Mouse (Mus musculus) frontal cortex, adult (tissue): ENCODE results near the gene Midn.

Source experiments
- ATAC-seq: cut with Nextera tagmentation; 2 replicates; pipeline ENCODE4 v1.9.2; 2017; ENCODE audit warnings: mild to moderate bottlenecking, moderate library complexity, mixed read lengths; ENCODE audit not compliant: low TSS enrichment

Gene Midn

DNA sequence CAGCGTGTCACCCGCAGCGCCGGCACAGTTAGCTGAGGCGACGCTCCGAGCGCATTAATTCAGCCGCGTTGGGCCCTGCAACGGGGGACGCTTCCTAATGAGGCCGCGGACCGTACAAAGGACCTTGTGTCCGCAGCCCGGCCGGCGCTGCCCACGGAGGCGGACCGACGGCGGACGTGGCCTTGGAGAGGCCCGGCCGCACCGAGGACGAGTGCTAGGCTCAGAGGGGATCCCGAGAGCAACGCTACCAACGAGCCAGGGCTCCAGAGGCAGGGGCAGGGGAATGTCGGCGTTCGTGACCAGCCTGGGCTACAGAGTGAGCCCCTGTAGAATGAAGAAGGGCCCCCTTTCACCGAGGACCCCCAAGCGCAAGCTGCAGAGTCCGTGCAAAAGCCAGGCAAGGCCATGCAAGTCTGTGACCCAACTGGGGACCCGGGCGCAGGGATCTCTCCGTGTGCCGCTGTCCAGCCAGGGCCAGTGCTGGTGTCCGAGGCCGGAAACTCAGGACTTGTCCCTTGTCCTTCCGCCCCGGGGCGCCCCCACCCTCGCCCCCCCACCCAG lies 42.5 kb downstream of the Midn start:
- peak; percentile 77; the same call in 1 of the 2 replicates for ATAC-seq

DNA sequence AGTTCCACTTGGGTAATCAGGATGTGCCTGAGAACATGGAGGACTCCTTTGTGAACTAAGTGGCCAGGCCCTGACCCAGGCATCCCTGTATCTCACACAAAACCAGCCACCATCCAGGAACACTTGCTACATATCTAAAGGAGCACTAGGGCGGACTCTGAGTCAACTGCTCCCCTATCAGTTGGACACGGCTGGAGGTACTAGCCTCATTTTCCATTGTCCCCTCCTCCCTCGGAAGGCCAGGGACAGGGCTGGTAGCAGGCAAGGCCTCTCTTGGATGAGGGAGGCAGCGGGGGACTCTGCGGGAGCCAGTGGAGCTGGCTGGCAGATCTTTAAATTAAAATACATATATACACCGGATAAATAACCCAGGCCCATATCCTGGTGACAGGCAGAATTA lies 45.9 kb downstream of the Midn start:
- no peak for ATAC-seq

DNA sequence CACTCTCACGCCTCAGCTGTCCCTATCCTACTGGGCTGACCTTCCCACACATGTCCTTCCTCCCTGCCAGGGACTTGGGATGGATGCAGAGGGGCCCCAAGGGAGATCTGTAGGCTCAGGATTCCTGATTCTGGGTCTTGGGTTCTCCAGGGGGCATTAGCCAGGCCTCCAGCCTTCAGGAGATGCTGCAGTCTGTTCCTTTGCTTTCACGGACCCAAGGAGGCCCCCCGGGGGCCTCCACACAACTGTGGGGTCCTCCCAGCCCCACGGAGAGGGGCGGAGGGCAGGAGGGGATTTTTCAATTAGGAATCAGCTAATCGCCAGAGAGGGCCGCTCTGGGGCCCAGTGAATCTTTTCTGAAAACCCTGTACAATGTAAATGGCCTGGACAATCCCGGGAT lies 46.4 kb downstream of the Midn start:
- ATAC-seq, result no peak

DNA sequence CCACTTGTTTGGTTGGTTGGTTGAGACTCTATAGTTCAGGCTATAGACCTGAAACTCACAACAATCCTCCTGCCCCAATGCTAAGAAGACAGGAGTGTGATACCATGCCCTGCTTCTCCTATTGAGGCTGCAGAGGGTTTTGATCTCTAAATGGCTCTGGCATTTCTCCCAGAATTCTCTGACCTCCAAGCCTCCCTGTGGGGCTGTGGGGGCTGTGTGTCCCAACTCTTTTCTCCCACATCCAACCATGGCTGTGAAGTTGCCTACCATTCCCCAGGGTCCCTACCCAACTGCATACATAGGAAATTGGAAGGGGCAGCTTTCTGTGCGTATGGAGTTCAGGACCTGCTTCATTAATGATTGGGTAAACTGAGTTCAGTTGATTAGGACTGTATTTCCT lies 48.1 kb downstream of the Midn start:
- ATAC-seq, result no peak

DNA sequence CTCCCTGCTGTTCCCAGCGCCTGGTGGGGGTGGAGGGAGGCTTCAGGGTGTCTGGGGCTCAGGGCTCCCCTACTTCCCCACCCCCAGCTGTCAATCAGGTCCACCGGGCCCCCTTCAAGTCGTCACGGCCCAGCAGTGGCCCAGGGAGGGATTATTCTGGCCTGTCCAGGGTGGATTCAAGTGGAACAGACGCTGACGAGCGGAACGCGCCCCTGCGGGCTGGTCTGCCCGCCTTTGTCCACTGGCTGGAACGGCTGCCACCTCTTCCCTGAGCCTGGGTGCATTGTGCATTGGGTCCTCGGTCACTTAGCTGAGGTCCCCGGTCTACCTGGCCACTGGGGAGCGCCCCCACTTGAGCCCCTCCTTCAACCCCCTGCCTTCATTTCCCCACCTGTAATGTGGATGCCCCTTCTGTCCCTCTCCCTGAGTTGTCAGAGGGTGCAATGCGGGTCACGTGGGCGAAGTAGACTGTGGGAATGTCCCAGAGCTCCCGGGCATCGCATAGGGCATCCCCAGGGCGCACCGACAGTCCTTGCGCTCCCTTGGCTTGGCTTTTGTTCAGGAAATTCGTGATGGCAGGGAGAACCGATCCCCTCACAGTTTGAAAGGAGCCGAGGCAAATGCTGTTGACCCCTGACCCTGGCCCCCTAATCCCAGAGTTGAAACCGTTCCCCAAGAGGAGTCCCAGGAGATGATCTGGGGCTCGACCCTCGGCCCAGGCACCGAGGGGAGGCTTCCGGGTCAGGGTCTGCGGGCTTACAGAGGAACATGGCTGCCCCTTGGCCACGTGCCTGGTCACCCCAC lies 48.9 kb downstream of the Midn start:
- no peak for ATAC-seq

DNA sequence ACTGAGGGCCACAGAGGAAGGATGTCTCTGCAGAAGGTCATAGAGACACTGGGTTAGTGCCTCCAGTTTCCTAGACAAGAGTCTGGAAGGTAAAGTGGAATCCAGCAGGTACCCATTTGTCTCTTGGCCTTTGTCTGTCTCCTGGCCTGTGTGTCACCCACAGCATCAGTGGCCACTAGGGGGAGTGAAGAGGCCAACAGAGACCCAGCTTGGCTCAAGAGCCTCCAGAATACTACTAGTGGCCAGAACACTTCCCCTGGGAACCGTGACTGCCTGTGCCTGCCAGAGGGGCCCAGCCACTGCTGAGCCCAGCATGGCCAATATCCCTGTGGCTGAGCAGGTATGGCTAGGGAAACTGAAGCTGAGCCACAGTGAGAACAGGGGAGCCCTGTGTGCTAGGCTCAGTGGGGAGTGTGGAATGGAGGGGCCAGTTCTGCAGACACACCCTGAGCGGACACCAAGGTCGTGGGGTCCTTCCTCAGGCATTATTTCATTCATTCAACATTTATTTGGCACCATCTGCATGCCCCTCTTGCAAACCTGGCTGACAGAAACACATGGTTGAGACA lies 51.5 kb downstream of the Midn start:
- peak; percentile 89 for ATAC-seq

DNA sequence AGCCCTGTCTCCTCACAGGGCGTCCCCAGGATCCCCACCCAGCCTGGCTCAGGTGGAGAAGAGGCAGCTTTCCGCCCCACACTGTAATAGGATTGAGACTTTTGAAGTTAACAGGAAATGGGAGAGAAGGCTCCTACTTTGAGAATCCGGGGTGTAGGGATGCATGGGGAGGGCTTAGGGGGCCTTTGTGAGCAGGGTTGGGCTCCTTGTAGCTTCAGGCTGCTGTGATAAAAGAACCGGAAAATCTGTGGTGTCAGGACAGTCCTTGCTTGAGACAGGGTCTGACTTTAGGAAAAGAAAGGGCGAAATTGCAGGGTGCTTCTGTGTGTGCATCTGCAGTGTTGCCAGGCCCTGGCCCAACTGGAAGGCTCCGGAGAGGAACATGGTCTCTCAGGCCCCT lies 52.4 kb downstream of the Midn start:
- ATAC-seq, result no peak

DNA sequence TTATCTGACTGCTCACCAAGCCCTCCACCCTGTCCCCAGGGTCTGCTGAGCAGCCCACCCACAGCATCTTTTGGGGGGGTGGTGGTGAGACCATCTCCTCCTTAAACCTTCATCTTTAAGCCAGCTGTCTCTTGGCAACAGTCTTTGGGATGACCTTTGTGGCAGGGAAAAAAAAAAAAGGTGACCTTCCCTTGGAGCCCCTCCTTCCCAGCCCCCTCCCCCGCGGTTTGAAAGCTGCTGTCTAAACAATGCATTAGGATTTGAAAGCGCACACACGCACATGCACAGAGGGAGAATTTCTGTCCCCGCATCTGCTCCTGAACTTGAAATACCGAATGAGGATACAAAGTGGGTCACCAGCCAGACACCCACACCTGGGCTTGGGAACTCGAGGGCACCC lies 56.0 kb downstream of the Midn start:
- no peak for ATAC-seq

DNA sequence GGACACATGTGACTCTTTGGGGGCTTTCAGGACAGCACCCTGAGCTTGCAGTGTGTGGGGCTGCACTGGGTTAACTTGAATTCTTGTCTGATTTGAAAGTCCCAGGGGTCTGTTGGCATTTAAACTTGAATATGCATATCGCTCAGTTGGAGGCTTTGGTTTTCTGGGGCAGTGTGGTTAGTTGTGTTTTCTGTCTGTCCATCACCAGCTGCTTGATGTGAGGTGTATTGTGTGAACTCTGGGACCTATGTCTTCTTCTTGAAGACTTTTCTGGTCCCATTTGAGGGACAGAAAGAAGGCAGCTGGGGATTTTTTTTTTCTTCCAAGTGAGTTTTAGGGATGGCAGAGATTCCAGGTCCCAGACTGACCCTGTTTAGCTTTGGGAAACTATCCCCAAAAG lies 59.1 kb downstream of the Midn start:
- ATAC-seq, result no peak

DNA sequence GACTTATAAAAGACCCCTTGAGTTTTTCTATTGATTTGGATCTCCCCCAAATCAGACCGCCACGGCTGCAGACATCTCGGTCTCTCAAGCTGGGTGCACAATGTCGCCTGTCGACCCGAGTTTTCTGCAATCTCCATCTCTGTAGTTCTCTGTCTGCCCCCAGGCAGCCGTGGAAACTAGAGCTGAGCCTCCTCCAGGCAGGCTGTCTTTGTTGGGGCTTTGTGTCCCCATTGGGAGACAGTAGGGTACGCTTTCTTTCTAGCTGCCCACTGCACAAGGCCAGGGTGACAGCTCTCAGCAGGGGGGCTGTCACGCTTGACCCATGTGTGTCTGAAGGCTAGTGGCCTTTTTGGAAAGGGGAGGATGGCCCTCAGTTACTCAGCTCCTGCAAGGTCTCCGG lies 59.6 kb downstream of the Midn start:
- no peak for ATAC-seq
